Mouse (Mus musculus) left cerebral cortex, adult 2 months (tissue): ENCODE measurements around the gene Cep63. TPM values are rescaled to one million over a fixed set of nuclear protein-coding genes. Genes with fewer than 3 reads are reported as not detected.

Source experiments
- DNase-seq, 2 experiments: peaks; one replicate each; pipeline ENCODE4 v3.0.0; 2021 to 2022; ENCODE audit warnings: low spot score in 2 of 2, mixed read lengths in 1 of 2; ENCODE audit errors: extremely low spot score in 1 of 2
- H3K27ac ChIP-seq: fragments of 200-600 bp; 2 replicates; pipeline ENCODE4 v1.8.1; 2022
- H3K4me3 ChIP-seq: fragments of 200-600 bp; 2 replicates; pipeline ENCODE4 v1.8.1; 2022
- CTCF ChIP-seq: fragments of 200-600 bp; IDR thresholded peaks from 2 replicates; pipeline ENCODE4 v1.8.1; 2022; ENCODE audit warnings: antibody characterized with exemption, mild to moderate bottlenecking, moderate library complexity
- intact Hi-C: fragments of 180-260 bp; cut with DNase I; formaldehyde crosslinking; loops from one replicate; pipeline ENCODE4 v1.15.1; 2025
- total RNA-seq, 2 experiments: library from RNA; stranded (reverse); gene quantifications; 2 replicates each; pipeline ENCODE4 v1.2.3; 2021

Cep63 gene
- total RNA-seq, 2 experiments from 2014 or later = 32.2 to 37.7 TPM

- DNase-seq = no peak
- H3K27ac ChIP-seq = no peak overlapping the region
- intact Hi-C loops = loop anchor here (5.0 to 10.0 kb wide), 2 partner anchors 1232 to 1364 kb away; no protein-coding TSS in a partner anchor
- no peak for TF ChIP-seq CTCF
- no peak overlapping the region for H3K4me3 ChIP-seq
These were observed 79.9 kb downstream of the Cep63 start for GRCm38 (mm10) chr9:102546256-102547027.

GRCm38 (mm10) chr9:102545406-102546255, 80.7 kb downstream of the Cep63 start:
- Histone ChIP-seq H3K4me3 (peak overlapping the region; percentile 36; the same call in 1 of the 2 replicates), H3K27ac (no peak overlapping the region)
- no peak for DNase-seq
- no peak for TF ChIP-seq CTCF
- intact Hi-C loops = loop anchor here (1.0 to 10.0 kb wide), 4 partner anchors 142 to 1363 kb away; no protein-coding TSS in a partner anchor

GRCm38 (mm10) chr9:102544773-102545366, 81.5 kb downstream of the Cep63 start:
- peak overlapping the region; percentile 36 for H3K4me3 ChIP-seq
- peak; percentile 84 to 92 for DNase-seq
- TF ChIP-seq CTCF = peak; percentile 95
- H3K27ac ChIP-seq = no peak overlapping the region
- intact Hi-C loops = loop anchor here (1.0 to 10.0 kb wide), 4 partner anchors 142 to 1363 kb away; no protein-coding TSS in a partner anchor

- TF ChIP-seq CTCF = no peak
- intact Hi-C loops = loop anchor here (2.0 to 10.0 kb wide), 2 partner anchors 853 to 1229 kb away; no protein-coding TSS in a partner anchor
- Histone ChIP-seq H3K27ac (no peak overlapping the region), H3K4me3 (peak overlapping the region; percentile 36)
- DNase-seq = no peak
These were observed 82.1 kb downstream of the Cep63 start for GRCm38 (mm10) chr9:102544116-102544772.

GRCm38 (mm10) chr9:102543761-102544115, 82.6 kb downstream of the Cep63 start:
- TF ChIP-seq CTCF = no peak

GRCm38 (mm10) chr9:102542540-102542939, 83.8 kb downstream of the Cep63 start:
- Histone ChIP-seq H3K4me3 (no peak overlapping the region), H3K27ac (no peak overlapping the region)
- intact Hi-C loops = loop anchor here (10.0 kb wide), 1 partner anchor 1228 kb away; no protein-coding TSS in a partner anchor
- DNase-seq = no peak
- TF ChIP-seq CTCF = no peak

More at GRCm38 (mm10) chr9:102543761-102544115, 82.6 kb downstream of the Cep63 start:
- Histone ChIP-seq H3K4me3 (no peak overlapping the region), H3K27ac (no peak overlapping the region)
- no peak for DNase-seq
- intact Hi-C loops = loop anchor here (2.0 to 10.0 kb wide), 2 partner anchors 853 to 1229 kb away; no protein-coding TSS in a partner anchor

GRCm38 (mm10) chr9:102541666-102542065, 84.7 kb downstream of the Cep63 start:
- Histone ChIP-seq H3K27ac (no peak overlapping the region), H3K4me3 (no peak overlapping the region)
- intact Hi-C loops = loop anchor here (10.0 kb wide), 1 partner anchor 1227 kb away; no protein-coding TSS in a partner anchor
- DNase-seq = no peak
- TF ChIP-seq CTCF = no peak

GRCm38 (mm10) chr9:102539699-102540098, 86.6 kb downstream of the Cep63 start:
- intact Hi-C loops = loop anchor here (10.0 kb wide), 1 partner anchor 1225 kb away; no protein-coding TSS in a partner anchor
- DNase-seq = no peak
- H3K27ac ChIP-seq = no peak overlapping the region
- no peak for TF ChIP-seq CTCF
- H3K4me3 ChIP-seq = no peak overlapping the region

- Histone ChIP-seq H3K4me3 (no peak overlapping the region), H3K27ac (no peak overlapping the region)
- no peak for TF ChIP-seq CTCF
- DNase-seq = no peak
- intact Hi-C loops = no loop called here
These were observed 89.4 kb downstream of the Cep63 start for GRCm38 (mm10) chr9:102536968-102537367.

Other genes starting within 250 kb of the Cep63 start
- 1 to 10 TPM; 2.0 to 2.1 TPM for gene Ky, start 120.8 kb downstream of the Cep63 start, total RNA-seq
- 100 to 1,000 TPM in 1 of 2 experiments, 10 to 100 TPM in 1; 98.6 to 116 TPM for gene Anapc13, start 238 bp downstream of the Cep63 start, total RNA-seq
- 10 to 100 TPM; 21.3 to 22.4 TPM for gene Amotl2, start 90.1 kb upstream of the Cep63 start, total RNA-seq
- 10 to 100 TPM; 35.4 to 42.5 TPM for gene Ryk, start 208.4 kb upstream of the Cep63 start, total RNA-seq